Mouse (Mus musculus): Measurements from ENCODE around the gene Mark4. TPM values are rescaled to one million over a fixed set of nuclear protein-coding genes. Genes with fewer than 3 reads are reported as not detected.

Gene Mark4
- polyA plus RNA-seq, 1 experiment = 9.8 TPM

GRCm38 (mm10) chr7:19404476-19404875 is 54.1 kb downstream of the Mark4 start, which contains the start of gene Ckm:
Ckm (plus strand) TSS chr7:19404776.
- no peak within 1 kb of the TSS for H3K27ac ChIP-seq (replicated peaks; ENCODE audit: low read depth, low read length)
- peak within 1 kb of the TSS; percentile 53 for H3K4me3 ChIP-seq (ENCODE audit: insufficient read depth, low read depth, low read length)
- no peaks in the 10 kb centered on the region for H3K4me1 ChIP-seq (ENCODE audit: control insufficient read depth, insufficient read depth, insufficient read length, low read length)

DNA sequence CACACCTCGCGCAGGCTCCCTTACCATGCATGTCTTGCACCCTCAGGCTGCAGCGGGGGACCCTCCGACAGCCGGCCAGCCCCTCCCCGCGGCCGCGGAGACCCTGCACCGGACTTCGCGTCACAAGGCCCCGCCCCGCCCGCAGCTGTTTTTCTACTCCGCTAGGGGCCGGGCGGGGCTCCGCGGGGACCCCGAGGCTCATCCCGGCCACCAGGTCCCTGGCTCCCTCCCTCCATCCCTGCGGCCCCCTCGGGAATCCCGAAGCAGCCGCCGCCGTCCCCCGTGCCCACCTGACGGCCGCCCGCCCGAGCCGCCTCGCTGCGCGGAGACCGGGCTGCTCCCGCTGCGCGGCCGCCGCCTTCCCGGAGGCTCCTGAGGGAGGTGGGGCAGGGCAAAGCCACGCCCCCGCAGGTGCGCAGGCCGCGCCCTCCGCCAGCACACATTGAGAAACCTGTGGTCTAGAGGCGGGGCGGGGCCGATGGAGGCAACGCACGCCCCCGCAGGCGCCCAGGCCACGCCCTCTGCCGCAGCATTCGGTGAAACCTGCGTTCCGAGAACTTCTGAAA is 54.8 kb downstream of the Mark4 start, which contains the start of gene Klc3:
Klc3 (minus strand) TSS at position 374 of the 566 bp plus-strand sequence.
- Histone ChIP-seq H3K4me3 (ENCODE audit: insufficient read depth, low read depth, low read length) (peak within 1 kb of the TSS; percentile 53), H3K4me1 (ENCODE audit: control insufficient read depth, insufficient read depth, insufficient read length, low read length) (no peaks in the 10 kb centered on the region), H3K27ac (replicated peaks; ENCODE audit: low read depth, low read length) (no peak within 1 kb of the TSS)

GRCm38 (mm10) chr7:19402535-19403112 is 56.0 kb downstream of the Mark4 start:
- Histone ChIP-seq H3K4me3 (ENCODE audit: insufficient read depth, low read depth, low read length) (no peak overlapping the region), H3K27ac (replicated peaks; ENCODE audit: low read depth, low read length) (no peak overlapping the region), H3K4me1 (ENCODE audit: control insufficient read depth, insufficient read depth, insufficient read length, low read length) (no peaks in the 10 kb centered on the region)

GRCm38 (mm10) chr7:19400946-19401345 is 57.7 kb downstream of the Mark4 start:
- no peaks in the 10 kb centered on the region for H3K4me1 ChIP-seq (ENCODE audit: control insufficient read depth, insufficient read depth, insufficient read length, low read length)
- no peak overlapping the region for H3K4me3 ChIP-seq (ENCODE audit: insufficient read depth, low read depth, low read length)
- H3K27ac ChIP-seq (replicated peaks; ENCODE audit: low read depth, low read length) = no peak overlapping the region

DNA sequence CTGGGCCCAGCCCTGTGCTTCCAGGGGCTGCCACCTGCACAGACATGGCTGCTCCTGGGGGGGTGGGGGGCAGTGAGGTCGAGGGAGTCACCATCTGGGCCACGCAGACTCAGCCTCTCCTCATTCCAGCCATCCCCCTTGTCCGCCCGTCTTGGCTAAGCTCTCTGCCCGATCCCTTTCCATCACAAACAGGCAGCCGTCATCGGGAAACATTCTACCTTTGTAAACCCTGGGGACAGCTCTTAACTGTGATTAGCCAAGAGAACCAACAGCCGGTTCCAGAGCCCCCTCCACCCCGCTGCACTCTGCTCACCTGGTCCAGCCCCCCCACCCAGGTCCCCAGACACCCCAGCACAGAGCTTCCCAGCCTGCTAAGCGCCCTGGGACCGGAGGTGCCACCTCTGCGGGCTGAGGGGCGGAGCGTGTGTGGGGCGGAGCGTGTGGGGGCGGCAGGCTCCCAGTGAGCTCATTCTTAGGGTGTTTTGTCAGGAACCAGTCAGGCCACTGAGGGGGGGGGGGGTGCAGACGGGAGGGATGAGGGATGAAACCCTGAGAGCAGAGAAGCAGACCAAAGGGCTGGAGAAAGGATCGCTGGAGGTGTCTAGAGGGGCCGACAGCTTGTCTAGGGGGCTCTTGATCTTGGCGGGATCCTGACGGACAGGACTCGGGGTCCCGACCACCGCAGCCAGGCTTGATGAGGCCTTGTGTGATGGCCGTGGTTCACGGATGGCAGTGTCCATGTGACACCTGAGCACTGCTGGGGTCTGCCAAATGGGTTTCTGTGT is 58.9 kb downstream of the Mark4 start:
- no peak overlapping the region for H3K27ac ChIP-seq (replicated peaks; ENCODE audit: low read depth, low read length)
- H3K4me3 ChIP-seq (ENCODE audit: insufficient read depth, low read depth, low read length) = no peak overlapping the region
- no peaks in the 10 kb centered on the region for H3K4me1 ChIP-seq (ENCODE audit: control insufficient read depth, insufficient read depth, insufficient read length, low read length)

- Histone ChIP-seq H3K4me3 (ENCODE audit: insufficient read depth, low read depth, low read length) (no peak overlapping the region), H3K4me1 (ENCODE audit: control insufficient read depth, insufficient read depth, insufficient read length, low read length) (no peaks in the 10 kb centered on the region), H3K27ac (replicated peaks; ENCODE audit: low read depth, low read length) (no peak overlapping the region)
Measured at GRCm38 (mm10) chr7:19394484-19394883, 64.1 kb downstream of the Mark4 start.

DNA sequence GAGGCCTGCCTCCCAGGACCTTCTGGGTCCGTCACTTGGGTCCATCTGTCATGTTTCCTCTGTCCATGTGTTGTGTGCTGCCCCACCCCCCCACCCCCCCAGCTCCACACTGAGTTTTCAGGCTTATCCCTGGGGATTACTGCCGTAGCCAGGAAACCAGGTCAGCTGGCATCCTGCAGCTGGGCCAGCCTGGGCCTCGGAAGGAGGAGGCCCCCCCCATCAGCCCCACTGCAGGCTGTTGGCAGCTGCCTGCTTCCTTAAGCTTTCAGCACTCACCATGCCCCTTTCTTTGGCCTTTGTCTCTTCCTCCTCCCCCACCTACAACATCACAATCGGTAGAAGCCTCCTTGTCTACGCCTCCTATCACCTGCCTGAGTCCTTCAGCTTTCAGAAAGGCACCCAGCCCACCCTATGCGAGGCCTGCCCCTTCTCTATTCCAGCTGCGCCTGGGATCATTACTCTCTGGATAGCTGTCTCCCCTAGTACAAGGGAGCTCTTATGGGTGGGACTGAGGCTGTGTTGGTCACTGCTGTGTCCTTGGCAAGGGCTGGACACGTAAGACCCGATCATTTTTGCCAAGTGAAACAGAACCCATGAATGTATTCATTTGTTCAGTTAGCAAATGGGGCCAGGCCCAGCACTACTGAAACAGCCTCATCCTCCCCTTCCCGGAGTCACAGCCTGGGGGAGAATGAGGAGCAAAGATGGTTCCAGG is 69.8 kb downstream of the Mark4 start:
- Histone ChIP-seq H3K4me3 (ENCODE audit: insufficient read depth, low read depth, low read length) (no peak overlapping the region), H3K27ac (replicated peaks; ENCODE audit: low read depth, low read length) (no peak overlapping the region), H3K4me1 (ENCODE audit: control insufficient read depth, insufficient read depth, insufficient read length, low read length) (no peaks in the 10 kb centered on the region)

- no peak overlapping the region for H3K27ac ChIP-seq (replicated peaks; ENCODE audit: low read depth, low read length)
- no peak overlapping the region for H3K4me3 ChIP-seq (ENCODE audit: insufficient read depth, low read depth, low read length)
Measured at GRCm38 (mm10) chr7:19383708-19384107, 74.9 kb downstream of the Mark4 start.

GRCm38 (mm10) chr7:19382166-19382541 is 76.5 kb downstream of the Mark4 start:
- Histone ChIP-seq H3K4me1 (ENCODE audit: control insufficient read depth, insufficient read depth, insufficient read length, low read length) (0 out of 2 replicates have a peak, but pooled peaks cover 2% of the 10 kb centered on the region), H3K27ac (replicated peaks; ENCODE audit: low read depth, low read length) (no peak overlapping the region), H3K4me3 (ENCODE audit: insufficient read depth, low read depth, low read length) (peak overlapping the region; percentile 89)

More at GRCm38 (mm10) chr7:19383708-19384107, 74.9 kb downstream of the Mark4 start:
- 0 out of 2 replicates have a peak, but pooled peaks cover 2% of the 10 kb centered on the region for H3K4me1 ChIP-seq (ENCODE audit: control insufficient read depth, insufficient read depth, insufficient read length, low read length)

DNA sequence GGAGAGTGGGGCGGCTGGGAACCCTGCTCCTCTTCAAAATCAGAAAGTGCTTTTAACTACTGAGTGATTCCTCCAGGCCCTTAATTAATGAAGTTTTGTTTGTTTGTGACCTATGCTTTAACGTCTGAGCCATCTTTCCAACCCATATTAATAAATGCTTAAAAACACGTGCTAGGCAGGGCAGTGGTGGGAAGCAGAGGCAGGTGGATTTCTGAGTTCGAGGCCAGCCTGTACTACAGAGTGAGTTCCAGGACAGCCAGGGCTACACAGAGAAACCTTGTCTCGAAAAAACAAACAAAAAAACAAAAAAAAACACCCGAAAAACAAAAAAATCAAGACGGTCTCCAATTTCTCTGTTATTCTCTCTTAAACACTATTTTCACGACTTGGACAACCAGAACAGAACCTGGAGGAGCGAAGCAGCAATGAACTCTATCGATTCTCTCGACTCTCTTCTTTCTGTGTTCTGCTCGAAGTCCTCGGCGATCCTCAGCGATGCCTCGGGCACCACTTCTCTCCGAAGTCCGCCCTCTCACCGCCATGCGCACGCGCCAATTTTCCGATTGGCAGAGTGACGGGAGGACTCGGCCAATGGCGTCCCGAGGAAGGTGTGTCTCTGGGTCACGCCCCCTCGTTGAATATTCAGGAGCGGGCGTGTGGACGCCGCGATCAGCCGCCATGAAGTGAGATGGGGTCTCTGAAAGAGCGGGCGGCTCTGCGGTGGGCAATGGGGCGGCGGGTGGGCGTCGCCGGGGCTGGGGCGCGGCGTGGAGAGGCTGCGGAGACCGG is 77.0 kb downstream of the Mark4 start, which contains the start of gene Ercc2:
Ercc2 (plus strand) TSS at position 634 of the 789 bp plus-strand sequence.
- H3K4me1 ChIP-seq (ENCODE audit: control insufficient read depth, insufficient read depth, insufficient read length, low read length) = 0 out of 2 replicates have a peak, but pooled peaks cover 2% of the 10 kb centered on the region
- H3K4me3 ChIP-seq (ENCODE audit: insufficient read depth, low read depth, low read length) = peak within 1 kb of the TSS; percentile 89
- no peak within 1 kb of the TSS for H3K27ac ChIP-seq (replicated peaks; ENCODE audit: low read depth, low read length)

- Histone ChIP-seq H3K4me1 (ENCODE audit: control insufficient read depth, insufficient read depth, insufficient read length, low read length) (no peaks in the 10 kb centered on the region), H3K4me3 (ENCODE audit: insufficient read depth, low read depth, low read length) (no peak overlapping the region), H3K27ac (replicated peaks; ENCODE audit: low read depth, low read length) (no peak overlapping the region)
Measured at GRCm38 (mm10) chr7:19378049-19378448, 80.6 kb downstream of the Mark4 start.

GRCm38 (mm10) chr7:19376019-19376418 is 82.6 kb downstream of the Mark4 start:
- no peak overlapping the region for H3K4me3 ChIP-seq (ENCODE audit: insufficient read depth, low read depth, low read length)
- no peaks in the 10 kb centered on the region for H3K4me1 ChIP-seq (ENCODE audit: control insufficient read depth, insufficient read depth, insufficient read length, low read length)
- H3K27ac ChIP-seq (replicated peaks; ENCODE audit: low read depth, low read length) = no peak overlapping the region

DNA sequence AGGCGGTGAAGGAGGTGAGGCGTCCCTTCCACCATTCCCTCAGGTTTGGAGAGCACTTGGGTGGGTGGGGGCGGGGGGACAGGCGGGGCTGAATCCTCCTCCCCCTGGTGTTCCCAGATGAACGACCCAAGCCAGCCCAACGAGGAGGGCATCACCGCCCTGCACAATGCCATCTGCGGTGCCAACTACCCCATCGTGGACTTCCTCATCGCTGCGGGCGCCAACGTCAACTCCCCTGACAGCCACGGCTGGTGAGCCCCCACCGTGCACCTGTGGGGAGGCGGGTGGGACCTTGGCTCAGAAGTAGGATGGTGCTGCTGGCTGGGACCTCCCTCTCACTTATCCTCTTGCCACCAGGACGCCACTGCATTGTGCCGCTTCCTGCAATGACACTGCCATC is 83.3 kb downstream of the Mark4 start:
- Histone ChIP-seq H3K4me1 (ENCODE audit: control insufficient read depth, insufficient read depth, insufficient read length, low read length) (no peaks in the 10 kb centered on the region), H3K27ac (replicated peaks; ENCODE audit: low read depth, low read length) (no peak overlapping the region), H3K4me3 (ENCODE audit: insufficient read depth, low read depth, low read length) (no peak overlapping the region)

Measured in brown adipose tissue, adult 24 weeks (tissue).